Mouse (Mus musculus) lung, adult 2 months (tissue): ENCODE measurements around the gene 1700012B07Rik.

Experiments used
- CTCF ChIP-seq: fragments of 200-500 bp; IDR thresholded peaks from 2 replicates; pipeline ENCODE4 v1.5.1; 2011; ENCODE audit warnings: mild to moderate bottlenecking, low read length, control low read depth; ENCODE audit not compliant: insufficient read depth
- POLR2A ChIP-seq: fragments of 200-500 bp; IDR thresholded peaks from 2 replicates; pipeline ENCODE4 v1.6.1; 2011; ENCODE audit warnings: low read depth, mild to moderate bottlenecking, control low read depth, low read length, borderline replicate concordance; ENCODE audit errors: extremely low read depth

DNA sequence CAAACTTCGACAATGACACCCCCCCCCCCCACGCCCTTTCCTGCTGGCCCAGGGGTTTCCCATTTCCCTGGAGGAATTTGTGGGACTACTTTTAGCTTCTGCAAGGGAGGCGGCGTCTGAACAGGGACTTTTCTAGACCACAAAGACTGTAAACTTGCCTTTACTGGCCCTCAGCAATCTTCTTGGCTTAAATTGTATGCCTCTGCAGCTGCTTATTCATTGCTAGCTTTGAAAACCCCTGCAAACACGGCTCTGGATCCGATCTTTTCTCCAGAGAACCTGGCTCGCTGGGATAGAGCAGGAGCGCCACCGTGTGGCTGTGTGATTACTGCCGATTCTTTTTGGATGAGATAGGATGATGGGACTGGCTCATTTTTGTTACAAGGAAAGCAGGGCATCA lies 32.7 kb upstream of the 1700012B07Rik start:
- TF ChIP-seq CTCF, result peak; percentile 83
- no peak for TF ChIP-seq POLR2A
